Mouse (Mus musculus) CH12.LX (cell line): ENCODE data around the gene Pitx1. TPM values are rescaled to one million over a fixed set of nuclear protein-coding genes. Genes with fewer than 3 reads are reported as not detected.
A peak's percentile ranks its signal among the peaks of the same experiment; 100 is the strongest.

Source experiments
- DNase-seq: peaks from one replicate; pipeline ENCODE4 v3.0.0-alpha.2; 2013; ENCODE audit errors: extremely low read depth
- H3K27ac ChIP-seq: 2 replicates; pipeline ENCODE4 v1.5.1; 2012; ENCODE audit warnings: low read depth, mild to moderate bottlenecking, control low read depth, moderate library complexity; ENCODE audit not compliant: insufficient read depth
- H3K27me3 ChIP-seq: replicated peaks from 2 replicates; pipeline ENCODE3; 2012; ENCODE audit warnings: inconsistent platforms
- H3K36me3 ChIP-seq, 2 experiments: replicated peaks in 1 of 2; 2 replicates each; pipeline versions ENCODE3 to v1.6.1; 2012; ENCODE audit warnings: inconsistent platforms in 1 of 2, low read length in 1 of 2, mild to moderate bottlenecking in 1 of 2, mixed read lengths in 1 of 2, moderate library complexity in 1 of 2; ENCODE audit not compliant: control insufficient read depth in 1 of 2, insufficient read depth in 1 of 2
- H3K4me1 ChIP-seq, 2 experiments: 2 replicates each; pipeline ENCODE4 v1.6.1; 2012; ENCODE audit warnings: inconsistent platforms in 1 of 2, moderate library complexity in 1 of 2; ENCODE audit not compliant: insufficient read depth in 2 of 2, control insufficient read depth in 1 of 2
- H3K4me2 ChIP-seq: 2 replicates; pipeline ENCODE4 v1.6.1; 2012; ENCODE audit warnings: low read depth, mild to moderate bottlenecking, control low read depth; ENCODE audit not compliant: poor library complexity, insufficient read depth, severe bottlenecking
- H3K4me3 ChIP-seq, 3 experiments: fragments of 150-350 bp in 1 of 3; sonication (generic) in 1 of 3; replicated peaks in 1 of 3; 2 replicates each; pipeline versions ENCODE3 to v1.5.1; 2011 to 2012; ENCODE audit warnings: low read depth in 2 of 3, low read length in 2 of 3, mild to moderate bottlenecking in 2 of 3, moderate library complexity in 2 of 3, control low read depth in 1 of 3, improper control_type of control experiment in 1 of 3, inconsistent platforms in 1 of 3, mixed read lengths in 1 of 3; ENCODE audit not compliant: poor library complexity in 1 of 3
- H3K79me2 ChIP-seq: replicated peaks from 2 replicates; pipeline ENCODE4 v1.6.1; 2012; ENCODE audit warnings: mild to moderate bottlenecking, moderate library complexity; ENCODE audit not compliant: control insufficient read depth, poor library complexity, insufficient read depth, severe bottlenecking; ENCODE audit errors: extremely low read depth
- H3K9ac ChIP-seq: 2 replicates; pipeline ENCODE4 v1.6.1; 2012; ENCODE audit warnings: low read depth, mild to moderate bottlenecking, control low read depth, moderate library complexity; ENCODE audit not compliant: insufficient read depth
- H3K9me3 ChIP-seq: replicated peaks from 2 replicates; pipeline ENCODE3; 2012; ENCODE audit warnings: low read length, inconsistent platforms, mixed read lengths
- CHD1 ChIP-seq: IDR thresholded peaks from 2 replicates; pipeline ENCODE4 v1.6.1; 2012; ENCODE audit warnings: low read depth, low read length, improper control_type of control experiment, inconsistent platforms
- CHD2 ChIP-seq: IDR thresholded peaks from 2 replicates; pipeline ENCODE4 v1.6.1; 2011; ENCODE audit warnings: low read length, improper control_type of control experiment
- CTCF ChIP-seq, 2 experiments: IDR thresholded peaks in 1 of 2; conservative IDR thresholded peaks in 1 of 2; 2 replicates each; pipeline ENCODE4 v1.5.1; 2011 to 2012; ENCODE audit warnings: low read depth in 2 of 2, low read length in 2 of 2, improper control_type of control experiment in 1 of 2, inconsistent platforms in 1 of 2, mild to moderate bottlenecking in 1 of 2, moderate library complexity in 1 of 2
- EP300 ChIP-seq: IDR thresholded peaks from 2 replicates; pipeline ENCODE4 v1.6.1; 2011; ENCODE audit warnings: low read length, improper control_type of control experiment
- GABPA ChIP-seq: IDR thresholded peaks from 2 replicates; pipeline ENCODE4 v1.6.1; 2012; ENCODE audit warnings: low read depth, low read length, improper control_type of control experiment, inconsistent platforms; ENCODE audit not compliant: insufficient replicate concordance
- HCFC1 ChIP-seq: IDR thresholded peaks from 2 replicates; pipeline ENCODE4 v1.6.1; 2012; ENCODE audit warnings: low read depth, mild to moderate bottlenecking, inconsistent platforms, low read length, improper control_type of control experiment
- JUND ChIP-seq: conservative IDR thresholded peaks from 2 replicates; pipeline ENCODE4 v1.6.1; 2011; ENCODE audit warnings: low read depth, low read length, improper control_type of control experiment
- MXI1 ChIP-seq: IDR thresholded peaks from 2 replicates; pipeline ENCODE4 v1.6.1; 2011; ENCODE audit warnings: mild to moderate bottlenecking, low read depth, low read length, improper control_type of control experiment
- NRF1 ChIP-seq: IDR thresholded peaks from 2 replicates; pipeline ENCODE4 v1.6.1; 2014; ENCODE audit warnings: low read depth, mild to moderate bottlenecking, inconsistent platforms, low read length, improper control_type of control experiment, moderate library complexity
- PAX5 ChIP-seq: IDR thresholded peaks from 2 replicates; pipeline ENCODE4 v1.6.1; 2012; ENCODE audit warnings: low read length, inconsistent platforms, mixed read lengths
- POLR2A ChIP-seq: IDR thresholded peaks from 2 replicates; pipeline ENCODE4 v1.6.1; 2011; ENCODE audit warnings: low read depth, mild to moderate bottlenecking, improper control_type of control experiment, low read length
- RAD21 ChIP-seq: IDR thresholded peaks from 2 replicates; pipeline ENCODE4 v1.6.1; 2011; ENCODE audit warnings: low read depth, mild to moderate bottlenecking, low read length, improper control_type of control experiment, moderate library complexity
- SMC3 ChIP-seq: IDR thresholded peaks from 2 replicates; pipeline ENCODE4 v1.6.1; 2011; ENCODE audit warnings: low read depth, low read length, improper control_type of control experiment
- UBTF ChIP-seq: IDR thresholded peaks from 2 replicates; pipeline ENCODE4 v1.6.1; 2012; ENCODE audit warnings: low read depth, mild to moderate bottlenecking, inconsistent platforms, low read length, improper control_type of control experiment, moderate library complexity
- ZKSCAN1 ChIP-seq: IDR thresholded peaks from 2 replicates; pipeline ENCODE4 v1.6.1; 2012; ENCODE audit warnings: low read depth, inconsistent platforms, low read length, improper control_type of control experiment, borderline replicate concordance
- ZMIZ1 ChIP-seq: IDR thresholded peaks from 2 replicates; pipeline ENCODE4 v1.6.1; 2012; ENCODE audit warnings: low read depth, mild to moderate bottlenecking, inconsistent platforms, low read length, improper control_type of control experiment
- ZNF384 ChIP-seq: IDR thresholded peaks from 2 replicates; pipeline ENCODE4 v1.6.1; 2012; ENCODE audit warnings: low read depth, low read length, improper control_type of control experiment, inconsistent platforms
- dilution Hi-C: fragments of 300-500 bp; cut with MboI; formaldehyde crosslinking; loops from 2 replicates; pipeline ENCODE4 v1.14.3; 2020; ENCODE audit warnings: low sequenced_read_pairs; ENCODE audit not compliant: extremely low pct_unique_long_range_greater_than_20kb, extremely low pct_ligation_motif_present
- in situ Hi-C: fragments of 300-500 bp; cut with MboI; formaldehyde crosslinking; loops from 3 replicates; pipeline ENCODE4 v1.14.3; 2019; ENCODE audit warnings: low sequenced_read_pairs, low pct_ligation_motif_present, low pct_unique_long_range_greater_than_20kb, mixed read lengths
- polyA plus RNA-seq: library from polyadenylated mRNA; unstranded; fragments of >175 nt; gene quantifications from 2 replicates; pipeline ENCODE4 v1.2.1, GENCODE M21; 2012; ENCODE audit warnings: low read depth; ENCODE audit not compliant: insufficient read length
- total RNA-seq, 2 experiments: library from RNA; depleted of rRNA; stranded (reverse); fragments of 300-350 nt in 1 of 2; fragments of >200 nt in 1 of 2; gene quantifications; 2 replicates each; pipeline ENCODE4 v1.2.3; 2012 to 2014

The Pitx1 gene
- total and polyA plus RNA-seq, 3 experiments = not detected

DNA sequence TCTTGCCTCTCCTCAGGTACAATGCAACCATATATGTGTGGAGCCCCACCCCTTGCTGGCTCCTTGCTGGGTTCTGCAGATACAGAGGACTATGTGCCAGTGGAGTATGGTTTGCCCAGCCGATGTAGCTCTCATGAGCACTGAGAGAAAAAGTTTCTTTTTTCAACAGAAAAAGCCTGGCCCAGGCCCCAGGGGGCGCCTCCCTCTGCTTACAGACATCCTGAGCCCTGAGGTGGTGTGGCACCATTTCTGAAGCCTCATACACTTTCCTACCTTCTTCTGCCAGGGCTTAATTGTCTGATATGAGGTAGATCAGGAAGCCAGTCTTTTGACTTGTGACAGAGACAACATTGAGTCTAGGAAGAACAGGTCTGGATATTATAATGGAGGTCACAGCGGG is 16.2 kb upstream of the Pitx1 start:
- Histone ChIP-seq H3K4me2 (no peak overlapping the region), H3K9me3 (no peaks in the 10 kb centered on the region), H3K79me2 (no peaks in the 10 kb centered on the region), H3K27ac (no peak overlapping the region), H3K9ac (no peak overlapping the region), H3K4me3 (no peak overlapping the region), H3K27me3 (no peaks in the 10 kb centered on the region)
- DNase-seq = no peak
- TF ChIP-seq CHD2 = no peak
- peak in 1 of 2 experiments; percentile 51; a peak in 2 of 4 replicates for TF ChIP-seq CTCF (conservative IDR thresholded peaks at IDR 0.05 in 1 of 2, IDR thresholded peaks at IDR 0.05 in 1 of 2; ENCODE audit: low read depth in 2 of 2, low read length in 2 of 2)
- peak; percentile 33 for TF ChIP-seq RAD21
- TF ChIP-seq SMC3 = peak; percentile 62
- TF ChIP-seq, all 38 proteins: peak for 3
- peaks cover 4 to 31% of the 10 kb centered on the region in 2 experiments for H3K4me1 ChIP-seq
- H3K36me3 ChIP-seq = no peaks in the 10 kb centered on the region
- dilution Hi-C loops (no loop called here), in situ Hi-C loops (no loop called here)

DNA sequence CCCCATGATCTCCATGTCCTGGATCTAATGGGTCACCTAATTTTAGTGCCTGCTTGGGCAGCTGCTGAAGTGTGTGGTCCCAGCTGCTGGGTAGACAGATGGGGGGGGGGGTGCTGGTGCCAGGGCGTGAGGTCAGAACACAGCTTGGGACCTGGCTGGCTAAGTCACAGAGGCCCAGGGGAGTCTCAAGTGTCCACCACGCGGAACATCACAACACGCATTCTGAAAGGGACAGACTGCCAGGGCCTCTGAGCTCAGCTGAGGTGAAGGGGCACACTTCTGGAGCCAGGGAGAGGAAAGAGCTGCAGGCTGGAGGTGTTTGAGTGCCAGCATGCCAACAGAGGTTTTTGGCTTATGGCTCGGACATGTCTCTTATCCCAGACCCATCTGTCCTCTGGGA is 14.7 kb upstream of the Pitx1 start:
- H3K27ac ChIP-seq = no peak overlapping the region

GRCm38 (mm10) chr13:55848604-55849190 is 12.7 kb upstream of the Pitx1 start:
- no peak for DNase-seq
- peaks cover 3% of the 10 kb centered on the region for H3K9me3 ChIP-seq
- H3K27ac ChIP-seq = no peak overlapping the region
- H3K79me2 ChIP-seq = no peaks in the 10 kb centered on the region
- no peak overlapping the region for H3K9ac ChIP-seq
- H3K27me3 ChIP-seq = no peaks in the 10 kb centered on the region
- H3K4me3 ChIP-seq = no peak overlapping the region
- TF ChIP-seq ZKSCAN1 (no peak), POLR2A (no peak), PAX5 (no peak), HCFC1 (no peak), MXI1 (no peak), CTCF (conservative IDR thresholded peaks at IDR 0.05 in 1 of 2, IDR thresholded peaks at IDR 0.05 in 1 of 2; ENCODE audit: low read depth in 2 of 2, low read length in 2 of 2) (no peak), ZNF384 (no peak)
- H3K36me3 ChIP-seq = no peaks in the 10 kb centered on the region
- no peak overlapping the region for H3K4me2 ChIP-seq
- in situ Hi-C loops (no loop called here), dilution Hi-C loops (no loop called here)
- H3K4me1 ChIP-seq = peaks cover 4 to 33% of the 10 kb centered on the region in 2 experiments

More for the DNA sequence above, 14.7 kb upstream of the Pitx1 start:
- H3K79me2 ChIP-seq = no peaks in the 10 kb centered on the region
- no peaks in the 10 kb centered on the region for H3K9me3 ChIP-seq
- DNase-seq = no peak
- peaks cover 4 to 33% of the 10 kb centered on the region in 2 experiments for H3K4me1 ChIP-seq
- no peak overlapping the region for H3K4me3 ChIP-seq
- no peaks in the 10 kb centered on the region for H3K36me3 ChIP-seq
- H3K9ac ChIP-seq = no peak overlapping the region
- TF ChIP-seq NRF1 (no peak), CTCF (conservative IDR thresholded peaks at IDR 0.05 in 1 of 2, IDR thresholded peaks at IDR 0.05 in 1 of 2; ENCODE audit: low read depth in 2 of 2, low read length in 2 of 2) (no peak), EP300 (no peak), ZMIZ1 (no peak), JUND (no peak), ZKSCAN1 (no peak), HCFC1 (no peak), UBTF (no peak), CHD1 (no peak), GABPA (no peak)
- no peaks in the 10 kb centered on the region for H3K27me3 ChIP-seq
- dilution Hi-C loops = no loop called here
- in situ Hi-C loops = no loop called here
- no peak overlapping the region for H3K4me2 ChIP-seq
